Mouse (Mus musculus) heart, postnatal 4 days (tissue): ENCODE measurements around the gene Cd151. TPM values are rescaled to one million over a fixed set of nuclear protein-coding genes. Genes with fewer than 3 reads are reported as not detected.
"Not testable (repeated sequence)": the region's sequence is repeated elsewhere in the genome, so short reads cannot be mapped to it uniquely, and the experiment has no call there.

Experiments
- DNase-seq: peaks from one replicate; pipeline ENCODE4 v3.0.0; 2021
- total RNA-seq, 2 experiments: library from RNA; stranded (reverse); gene quantifications; 2 replicates each; pipeline ENCODE4 v1.2.3; 2021

The Cd151 gene
- total RNA-seq, 2 experiments from 2014 or later: 229 to 230 TPM

DNA sequence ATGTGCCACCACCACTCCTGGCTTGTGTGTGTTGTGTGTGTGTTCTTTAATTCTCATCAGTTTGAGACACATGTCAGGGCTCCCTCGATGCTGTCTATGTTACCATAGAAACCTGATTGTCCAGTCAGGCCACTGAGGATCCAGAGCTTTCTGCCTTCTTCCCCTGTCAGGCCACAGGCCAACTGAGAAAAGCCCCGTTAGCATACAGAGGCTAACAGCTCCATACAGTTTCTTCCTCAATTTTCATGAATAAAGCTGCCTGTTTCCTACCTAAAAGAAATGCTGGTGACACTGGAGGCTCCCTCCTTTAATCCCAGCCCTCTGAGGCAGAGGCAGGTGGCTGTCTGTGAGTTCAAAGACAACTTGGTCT is 30.7 kb upstream of the Cd151 start:
- DNase-seq: no peak

DNA sequence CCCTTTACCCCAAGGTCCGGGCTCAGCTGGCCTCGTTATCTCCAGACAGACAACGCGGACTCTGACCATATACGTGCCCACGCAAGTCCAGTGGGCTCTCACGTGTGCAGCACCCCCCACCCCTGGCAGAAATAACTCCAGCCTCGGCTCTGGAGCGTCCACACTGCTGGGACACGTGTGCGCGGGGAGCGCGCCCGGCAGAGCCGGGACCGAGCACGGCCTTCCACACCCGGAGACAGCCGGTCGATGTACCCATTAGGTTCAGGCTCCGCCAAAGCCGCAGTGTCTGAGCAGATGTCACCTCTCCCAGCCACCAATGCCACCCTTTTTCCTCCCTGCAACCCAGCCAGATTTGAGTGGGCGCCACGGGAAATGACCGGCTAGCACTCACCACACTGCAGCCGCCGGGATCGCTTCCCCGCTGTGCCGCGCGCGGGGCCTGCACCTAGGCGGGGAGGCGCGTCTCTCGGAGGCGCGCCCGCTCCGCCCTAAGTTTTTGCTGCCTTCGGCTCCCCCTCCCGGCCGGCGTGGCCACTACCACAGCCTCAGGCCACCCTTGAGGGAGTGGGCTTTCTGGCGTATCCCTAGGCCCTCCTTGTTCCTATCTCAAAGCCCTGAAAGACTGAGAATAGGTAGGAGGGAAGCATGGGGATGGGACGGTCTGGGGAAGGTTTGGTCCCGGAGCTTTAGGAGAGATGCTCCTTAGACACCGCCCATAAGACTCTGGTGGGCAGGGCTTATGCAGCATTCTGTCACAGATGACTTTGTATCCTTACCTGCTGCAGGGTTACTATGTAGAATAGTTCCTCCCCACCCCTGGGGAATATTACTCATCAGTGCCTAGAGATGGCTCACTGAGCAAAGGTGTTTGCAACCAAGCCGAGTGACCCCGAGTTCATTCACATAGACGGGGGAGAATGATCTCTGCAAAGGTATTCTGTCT is 29.7 kb upstream of the Cd151 start, which contains the start of gene Slc25a22:
Gene Slc25a22, minus strand, starts transcription at position 715 of the 943 bp plus-strand sequence.
- peak; percentile 86 for DNase-seq

DNA sequence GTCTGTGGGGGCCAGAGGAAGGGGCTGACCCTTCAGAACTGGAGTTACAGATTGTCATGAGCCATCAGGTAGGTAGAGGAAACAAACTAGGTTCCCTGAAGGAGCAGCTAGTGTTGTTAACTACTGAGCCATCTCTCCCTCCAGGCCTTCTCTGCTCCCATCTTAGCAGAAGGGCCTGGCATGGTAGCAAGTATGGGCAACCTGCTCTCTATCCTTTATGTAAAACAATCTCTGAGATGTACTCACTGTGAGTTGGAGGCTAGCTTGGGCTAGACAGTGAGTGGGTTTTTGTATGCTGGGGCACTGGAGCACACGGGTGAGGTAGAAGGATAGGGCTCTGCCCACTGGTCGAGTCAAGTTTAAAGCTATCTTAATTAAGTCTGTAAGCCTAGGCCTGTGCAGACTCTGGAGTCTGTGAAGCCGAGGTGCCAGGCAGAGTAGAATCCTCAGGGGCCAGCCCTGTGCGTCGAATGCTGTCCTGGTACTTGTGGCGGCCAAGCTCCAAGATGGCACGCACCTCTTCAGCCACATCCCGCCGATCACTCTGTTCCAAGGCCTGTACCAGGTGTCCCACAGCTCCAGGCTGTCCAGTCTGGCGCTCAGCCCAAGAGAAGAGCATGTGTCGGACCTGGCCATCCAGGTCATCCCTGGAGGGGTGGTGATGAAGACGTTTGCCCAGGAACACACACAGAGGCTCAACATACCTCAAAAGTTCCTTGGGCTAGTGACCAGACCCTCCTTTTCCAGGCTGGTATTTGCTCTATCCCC is 28.8 kb upstream of the Cd151 start:
- DNase-seq: no peak

DNA sequence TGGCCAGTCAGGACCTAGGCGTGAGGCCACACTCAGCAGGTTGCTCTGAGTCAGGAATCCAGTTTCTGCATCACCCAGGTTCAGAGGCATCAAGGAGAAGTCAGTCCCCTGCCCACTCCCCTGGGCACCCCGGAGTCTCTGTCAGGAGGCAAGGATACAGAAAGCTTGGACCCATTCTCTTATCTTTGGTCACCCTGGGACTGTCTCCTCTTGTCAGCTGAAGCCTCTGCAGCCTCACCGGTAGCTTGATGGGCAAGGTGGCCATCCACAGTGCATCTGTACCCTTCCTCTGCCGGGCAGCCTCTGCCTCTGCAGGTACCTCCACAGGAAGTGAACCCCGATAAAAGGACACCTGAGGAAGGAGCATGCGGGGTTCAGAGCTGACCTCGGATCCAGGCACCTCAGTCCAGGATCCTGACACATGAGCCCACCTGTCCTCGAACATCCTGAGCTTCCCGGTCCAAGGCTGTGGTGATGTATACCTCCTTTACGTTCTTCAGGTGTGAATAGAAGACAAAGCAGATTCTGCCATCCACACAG is 28.0 kb upstream of the Cd151 start:
- DNase-seq: no peak

DNA sequence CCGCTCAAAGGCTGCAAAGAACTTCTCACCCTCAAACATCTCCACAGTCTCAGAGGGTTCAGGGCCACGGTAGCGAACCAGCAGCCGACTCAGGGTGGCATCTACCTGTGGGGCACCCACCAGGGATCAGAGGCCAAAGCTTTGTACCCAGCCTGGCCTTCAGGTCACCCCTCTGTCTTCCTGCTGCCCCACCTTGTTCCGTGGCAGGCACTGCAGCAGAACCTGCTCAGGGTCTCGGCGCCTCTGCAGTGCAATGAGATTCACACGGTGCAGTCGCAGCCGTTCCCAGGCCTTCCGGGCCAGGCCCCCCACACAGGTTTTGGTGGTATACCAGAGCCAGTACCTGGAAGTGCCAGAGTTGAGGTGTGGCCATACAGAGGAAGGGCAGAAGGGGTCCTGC is 27.4 kb upstream of the Cd151 start:
- no peak for DNase-seq

DNA sequence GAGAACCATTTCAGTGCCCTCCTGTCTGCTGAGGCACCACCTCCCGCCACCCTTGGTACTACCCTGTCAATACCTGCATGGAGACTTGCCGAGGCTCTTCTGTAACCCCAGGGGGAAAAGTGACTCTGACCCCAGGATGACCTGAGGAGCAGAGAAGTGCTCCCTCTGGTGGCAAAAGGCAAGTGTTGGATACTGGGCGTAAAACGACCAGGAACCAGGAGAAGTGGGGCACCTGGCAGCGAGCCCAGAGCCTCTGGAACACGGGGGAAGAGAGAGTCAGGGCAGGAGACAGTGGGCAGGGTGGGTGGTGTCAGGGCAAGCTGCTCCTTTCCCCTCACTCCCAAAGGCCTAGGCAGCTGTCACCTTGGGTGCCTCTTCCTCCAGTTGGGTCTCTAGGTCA is 26.6 kb upstream of the Cd151 start:
- peak; percentile 79 for DNase-seq

DNA sequence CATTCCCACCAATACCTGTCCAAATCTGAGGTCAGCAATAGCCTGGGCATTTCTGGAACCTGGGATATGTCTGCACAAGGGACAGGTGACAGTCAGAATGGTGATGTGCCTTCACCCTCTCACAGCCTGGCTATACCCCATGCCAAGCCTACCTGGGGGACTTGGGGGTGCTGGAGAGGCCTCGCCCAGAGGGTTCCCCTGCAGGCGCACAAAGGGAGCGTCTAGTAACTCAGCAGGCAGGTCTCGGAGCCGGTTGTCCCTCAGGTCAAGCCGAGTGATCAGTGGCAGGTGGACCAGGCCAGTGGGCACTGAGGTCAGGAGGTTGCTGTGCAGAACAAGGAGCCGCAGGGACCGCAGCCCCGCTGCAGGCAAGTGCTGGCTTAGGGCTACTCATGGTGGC is 25.7 kb upstream of the Cd151 start:
- DNase-seq: no peak

DNA sequence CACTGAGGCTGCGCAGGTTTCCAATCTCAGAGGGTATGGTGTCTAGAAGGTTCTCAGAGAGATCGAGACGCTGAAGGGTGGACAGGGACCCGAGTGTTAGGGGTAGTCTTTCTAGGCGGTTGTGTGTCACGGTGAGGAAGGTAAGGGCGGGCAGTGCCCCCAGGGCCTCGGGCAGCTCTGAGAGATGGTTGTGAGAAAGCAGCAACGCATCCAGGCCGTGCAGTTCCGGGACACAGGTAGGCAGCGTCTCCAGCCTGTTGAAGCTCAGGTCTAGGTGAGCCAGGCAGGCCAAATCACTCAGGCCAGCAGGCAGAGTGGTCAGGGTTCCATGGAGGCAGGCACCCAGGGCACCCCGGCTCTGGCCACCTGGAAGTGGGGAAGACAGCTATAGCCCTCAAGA is 25.0 kb upstream of the Cd151 start:
- no peak for DNase-seq

DNA sequence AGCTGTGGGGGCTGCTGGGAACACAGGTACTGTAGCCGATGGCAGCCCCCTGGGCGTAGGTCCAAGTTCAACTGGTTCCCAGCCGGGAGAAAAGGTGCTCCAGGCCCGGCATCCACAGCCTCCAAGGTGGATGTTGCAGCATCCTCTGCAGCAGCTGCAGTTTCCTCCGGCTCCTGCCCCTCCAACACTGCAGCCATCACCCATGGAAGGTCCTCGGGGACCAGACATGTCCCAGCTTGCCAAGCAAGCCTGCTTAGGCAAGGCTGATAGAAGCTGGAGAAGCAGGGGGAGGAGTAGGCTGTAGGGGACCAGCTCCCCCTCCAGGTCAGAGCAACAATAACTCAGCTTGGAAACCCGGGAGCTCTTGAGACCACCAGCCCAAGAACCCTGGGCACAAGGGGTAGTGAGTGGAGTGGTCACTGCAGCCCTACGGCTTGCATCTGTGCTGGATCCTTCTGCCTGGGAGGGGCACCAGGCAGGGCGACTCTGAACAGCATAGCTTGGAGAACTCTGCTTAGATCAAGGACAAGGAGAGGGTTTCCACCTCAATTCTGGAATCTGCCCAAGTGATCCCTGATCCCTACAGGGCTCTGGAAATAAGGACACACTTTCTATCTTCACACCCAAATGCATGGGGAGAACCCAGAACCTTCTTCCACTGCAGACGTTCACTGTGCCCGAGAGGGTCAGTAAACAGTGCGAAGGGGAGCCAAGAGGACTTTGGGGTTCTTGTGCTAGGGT is 23.9 kb upstream of the Cd151 start:
- DNase-seq: peak; percentile 47

DNA sequence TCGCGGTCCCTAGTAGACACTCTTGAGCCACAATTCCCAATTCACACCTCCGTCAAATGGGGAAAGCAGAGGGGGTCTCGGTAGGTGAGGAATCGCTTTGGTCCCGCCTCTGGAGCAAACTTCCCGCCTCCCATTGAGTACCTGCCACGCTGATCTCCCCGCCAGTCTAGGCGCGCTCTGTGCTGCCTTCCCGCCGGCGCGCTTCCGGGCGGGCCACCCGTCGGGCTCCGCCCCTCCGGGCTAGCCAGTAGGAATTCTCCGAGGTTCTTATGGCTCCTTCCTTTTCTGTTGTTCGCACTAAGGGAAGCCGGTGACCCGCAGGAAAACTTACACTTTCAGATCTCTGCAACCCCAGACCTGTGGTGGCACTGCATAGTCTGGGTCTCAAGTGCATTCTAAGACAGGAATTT is 23.4 kb upstream of the Cd151 start, which contains the start of gene Pidd1:
Gene Pidd1, minus strand, starts transcription at position 198 of the 410 bp plus-strand sequence.
- DNase-seq: peak; percentile 78

DNA sequence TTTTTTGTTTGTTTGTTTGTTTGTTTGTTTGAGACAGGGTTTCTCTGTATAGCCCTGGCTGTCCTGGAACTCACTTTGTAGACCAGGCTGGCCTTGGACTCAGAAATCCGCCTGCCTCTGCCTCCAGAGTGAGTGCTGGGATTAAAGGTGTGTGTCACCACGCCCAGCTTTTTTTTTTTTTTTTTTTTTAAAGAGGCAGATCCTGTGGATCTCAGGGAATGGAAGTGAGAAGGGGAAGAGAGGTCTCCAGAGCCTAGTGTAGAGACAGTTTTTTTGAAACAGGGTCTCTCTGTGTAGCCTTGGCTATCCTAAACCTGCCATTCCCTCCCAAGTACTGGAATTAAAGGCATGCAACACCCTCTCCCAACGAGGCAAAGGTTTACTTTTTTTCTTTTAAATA is 20.8 kb upstream of the Cd151 start:
- DNase-seq: not testable (repeated sequence)

DNA sequence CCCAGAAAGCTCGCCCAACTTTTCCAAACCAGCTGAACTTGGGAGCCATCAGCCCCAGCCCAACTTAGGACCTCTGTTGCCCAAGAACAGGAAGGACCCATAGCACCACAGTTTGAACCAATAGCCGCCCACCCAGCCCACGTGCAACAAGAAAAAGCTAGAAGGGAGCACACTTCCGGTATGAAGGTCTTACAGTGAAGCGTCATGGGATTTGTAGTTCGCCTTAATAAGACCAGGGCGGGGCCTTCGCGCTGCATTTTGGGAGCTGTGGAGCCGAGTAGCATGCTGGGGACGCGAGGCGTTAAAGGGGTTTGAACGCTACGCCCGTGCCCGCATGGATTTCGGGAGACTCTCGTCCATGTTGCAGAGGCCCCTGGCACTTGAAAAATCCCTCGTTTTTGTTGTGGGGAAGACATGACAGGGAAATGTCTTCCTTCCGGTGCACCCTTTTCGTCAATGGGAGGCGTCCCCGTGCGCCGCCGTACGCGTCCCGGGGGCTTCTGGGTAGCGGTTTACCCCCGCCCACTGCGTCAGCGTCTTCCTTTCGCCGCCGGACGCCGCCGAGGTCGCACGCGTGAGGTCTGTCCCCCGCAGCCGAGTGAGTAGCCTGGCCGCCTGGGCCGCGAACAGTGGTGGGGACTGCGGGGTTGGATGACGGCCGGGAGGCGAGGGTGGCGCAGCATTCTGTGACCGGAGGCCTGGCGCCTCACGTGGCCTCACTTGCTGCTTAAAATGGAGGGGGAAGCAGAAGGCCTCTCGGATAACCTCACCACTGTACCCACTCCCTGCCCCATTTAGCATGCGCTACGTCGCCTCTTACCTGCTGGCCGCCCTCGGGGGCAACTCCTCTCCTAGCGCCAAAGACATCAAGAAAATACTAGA is 19.8 kb upstream of the Cd151 start, which contains the start of gene Rplp2:
Gene Rplp2, plus strand, starts transcription at position 261 of the 882 bp plus-strand sequence.
- peak; percentile 94 for DNase-seq

DNA sequence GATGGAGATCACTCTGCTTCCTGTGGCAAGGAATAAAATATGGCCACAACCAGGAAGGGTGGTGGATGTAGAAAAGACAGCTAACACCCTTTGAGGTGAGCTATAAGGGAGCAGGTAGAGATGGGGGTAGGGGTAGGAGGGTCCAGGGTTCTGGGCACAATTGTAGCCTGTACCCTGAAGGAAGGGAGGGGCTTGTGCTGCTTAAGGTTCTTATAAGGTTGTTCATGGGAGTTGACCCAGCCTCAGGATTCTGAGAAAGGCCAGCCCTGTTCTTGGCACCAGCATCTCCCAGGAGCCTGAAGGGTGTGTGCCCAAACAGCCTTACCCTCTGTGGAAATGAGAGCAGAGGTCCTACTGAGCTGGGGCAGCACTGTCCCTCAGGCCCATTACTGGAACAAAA is 15.3 kb upstream of the Cd151 start:
- DNase-seq: peak; percentile 9

DNA sequence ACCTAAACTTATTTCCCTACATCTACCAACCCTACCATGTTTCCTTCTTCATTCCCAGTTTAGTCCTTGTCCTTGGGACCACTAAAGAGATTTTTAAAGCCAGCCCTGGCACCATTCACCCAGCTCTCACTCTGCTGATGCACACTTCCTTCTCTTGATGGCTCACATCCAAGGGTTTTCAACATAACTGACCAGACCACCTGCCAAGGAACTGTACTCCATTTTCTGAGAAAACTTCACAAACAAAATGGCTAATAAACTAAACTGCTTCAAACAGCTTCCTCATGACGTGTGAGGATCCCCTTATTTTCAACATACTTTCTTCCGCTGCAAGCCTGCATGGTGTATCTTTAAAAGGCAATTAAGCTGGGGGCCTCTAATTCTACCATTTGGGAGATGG is 13.6 kb upstream of the Cd151 start:
- no peak for DNase-seq

DNA sequence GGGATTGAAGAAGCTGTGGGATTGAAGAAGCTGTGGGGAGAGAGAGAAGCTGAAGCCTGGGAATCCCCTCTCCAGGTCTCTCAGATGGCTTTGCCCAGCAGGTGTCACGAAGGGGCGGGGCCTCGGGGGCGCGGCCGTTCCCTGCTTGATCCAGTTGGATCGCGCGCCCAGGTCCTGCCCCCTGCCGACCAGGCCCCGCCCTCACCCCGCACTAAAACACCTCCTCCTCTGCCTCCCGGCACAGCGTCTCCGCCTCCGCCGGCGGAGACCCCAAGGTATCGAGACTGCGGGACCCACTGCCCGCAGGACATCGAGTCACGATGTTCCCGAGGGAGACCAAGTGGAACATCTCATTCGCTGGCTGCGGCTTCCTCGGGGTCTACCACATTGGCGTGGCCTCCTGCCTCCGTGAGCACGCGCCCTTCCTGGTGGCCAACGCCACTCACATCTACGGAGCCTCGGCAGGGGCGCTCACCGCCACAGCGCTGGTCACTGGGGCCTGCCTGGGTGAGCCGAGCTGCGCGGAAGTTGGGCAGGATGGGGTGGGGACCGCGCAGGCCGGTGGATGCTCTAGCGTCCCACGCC is 12.1 kb upstream of the Cd151 start, which contains the start of gene Pnpla2:
Gene Pnpla2, plus strand, starts transcription at position 232 of the 585 bp plus-strand sequence.
- peak; percentile 97 for DNase-seq

DNA sequence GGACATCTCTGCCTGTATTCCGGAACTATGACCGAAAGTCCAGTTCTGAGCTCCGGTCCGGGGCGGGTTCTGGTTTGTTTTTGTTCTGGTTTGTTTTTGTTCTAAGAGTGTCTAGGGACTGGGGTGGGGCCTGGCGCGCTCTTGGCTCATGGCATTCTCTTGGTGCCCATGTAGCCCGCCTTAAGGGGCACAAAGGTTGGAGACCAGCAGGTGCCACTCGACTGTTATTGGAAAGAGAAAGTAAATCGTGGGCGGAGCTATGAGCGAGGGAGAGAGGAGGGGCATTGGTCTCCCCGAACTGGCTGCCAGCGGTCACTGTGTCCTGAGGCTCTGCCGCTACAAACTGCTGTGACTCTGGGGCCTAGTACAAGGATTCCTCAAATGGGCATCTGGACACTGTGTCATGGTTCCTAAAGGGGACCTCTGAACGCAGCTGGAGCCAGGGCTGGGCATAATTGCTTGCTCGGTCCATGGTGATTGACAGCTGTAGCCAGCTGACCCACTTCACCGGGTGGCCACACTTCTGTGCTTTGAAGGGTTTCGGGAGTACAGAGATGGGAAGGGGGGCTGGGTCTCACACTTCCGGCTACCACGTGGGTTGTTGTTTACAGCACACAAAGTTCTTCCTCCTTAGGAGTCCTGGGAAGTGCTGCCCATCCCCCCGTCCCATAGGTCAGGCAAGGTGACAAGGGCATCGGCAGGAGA is 11.4 kb upstream of the Cd151 start:
- peak; percentile 77 for DNase-seq

DNA sequence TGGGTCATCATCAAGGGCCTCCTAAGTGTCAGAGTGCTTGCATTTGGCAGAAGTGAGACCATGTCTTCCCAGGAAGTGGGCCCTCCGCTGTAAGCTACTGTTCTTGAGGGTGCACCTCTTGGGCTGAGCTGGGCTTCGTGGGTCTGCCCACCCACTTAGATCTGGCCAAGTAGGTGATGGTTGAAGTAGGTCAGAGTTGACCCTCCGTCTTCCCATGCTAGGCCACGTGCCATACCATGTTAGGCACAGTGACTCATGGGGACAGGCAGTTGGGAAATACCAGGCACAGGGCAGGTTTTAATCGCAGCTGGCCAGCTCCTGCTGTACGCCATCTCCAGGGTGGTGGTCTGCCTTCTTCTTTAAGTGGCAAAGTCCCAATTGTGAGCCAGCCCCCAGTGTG is 10.5 kb upstream of the Cd151 start:
- DNase-seq: no peak

DNA sequence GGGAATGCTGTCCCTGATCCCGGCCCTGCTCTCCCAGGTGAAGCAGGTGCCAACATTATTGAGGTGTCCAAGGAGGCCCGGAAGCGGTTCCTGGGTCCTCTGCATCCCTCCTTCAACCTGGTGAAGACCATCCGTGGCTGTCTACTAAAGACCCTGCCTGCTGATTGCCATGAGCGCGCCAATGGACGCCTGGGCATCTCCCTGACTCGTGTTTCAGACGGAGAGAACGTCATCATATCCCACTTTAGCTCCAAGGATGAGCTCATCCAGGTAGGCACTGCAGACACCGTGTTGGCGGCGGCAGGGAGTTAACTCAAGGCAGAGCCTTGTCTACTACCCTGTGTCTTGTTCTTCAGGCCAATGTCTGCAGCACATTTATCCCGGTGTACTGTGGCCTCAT is 10.0 kb upstream of the Cd151 start:
- DNase-seq: no peak

DNA sequence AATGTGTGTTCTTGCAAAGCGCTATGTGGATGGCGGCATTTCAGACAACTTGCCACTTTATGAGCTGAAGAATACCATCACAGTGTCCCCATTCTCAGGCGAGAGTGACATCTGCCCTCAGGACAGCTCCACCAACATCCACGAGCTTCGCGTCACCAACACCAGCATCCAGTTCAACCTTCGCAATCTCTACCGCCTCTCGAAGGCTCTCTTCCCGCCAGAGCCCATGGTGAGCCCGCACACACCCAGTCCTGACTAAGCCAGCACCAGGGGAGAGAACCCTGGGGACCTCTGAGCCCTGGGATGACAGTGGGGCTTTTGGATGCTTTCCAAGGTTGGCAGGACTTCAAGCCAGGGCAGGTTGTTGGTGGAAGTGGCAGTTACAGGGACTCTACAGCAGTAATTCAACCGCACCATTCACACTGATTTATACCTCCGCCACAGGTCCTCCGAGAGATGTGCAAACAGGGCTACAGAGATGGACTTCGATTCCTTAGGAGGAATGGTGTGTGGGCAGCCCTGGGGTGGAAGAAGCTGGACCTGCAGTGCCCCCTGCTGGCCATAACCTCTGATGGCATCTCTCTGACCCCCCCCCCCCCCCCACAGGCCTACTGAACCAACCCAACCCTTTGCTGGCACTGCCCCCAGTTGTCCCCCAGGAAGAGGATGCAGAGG is 9.1 kb upstream of the Cd151 start:
- DNase-seq: peak; percentile 73

DNA sequence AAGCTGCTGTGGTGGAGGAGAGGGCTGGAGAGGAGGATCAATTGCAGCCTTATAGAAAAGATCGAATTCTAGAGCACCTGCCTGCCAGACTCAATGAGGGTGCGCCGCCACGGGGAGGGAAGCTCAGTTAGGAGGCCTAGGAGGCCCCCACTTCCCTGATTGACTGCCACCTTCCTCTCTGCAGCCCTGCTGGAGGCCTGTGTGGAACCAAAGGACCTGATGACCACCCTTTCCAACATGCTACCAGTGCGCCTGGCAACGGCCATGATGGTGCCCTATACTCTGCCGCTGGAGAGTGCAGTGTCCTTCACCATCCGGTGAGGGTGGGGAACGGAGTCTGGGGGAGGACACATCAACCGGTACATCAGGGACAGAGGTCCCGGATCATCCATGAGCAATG is 8.5 kb upstream of the Cd151 start:
- peak; percentile 14 for DNase-seq
